Mouse (Mus musculus) neural tube, embryonic 14.5 days (tissue): ENCODE measurements around the gene Golim4. TPM values are rescaled to one million over a fixed set of nuclear protein-coding genes. Genes with fewer than 3 reads are reported as not detected.
"Not testable (repeated sequence)": the region's sequence is repeated elsewhere in the genome, so short reads cannot be mapped to it uniquely, and the experiment has no call there.

Experiments used
- ATAC-seq: fragments of 200-750 bp; cut with Nextera tagmentation; 2 replicates; pipeline ENCODE4 v1.8.0; 2017; ENCODE audit warnings: low read depth, mild to moderate bottlenecking, moderate TSS enrichment, moderate library complexity
- H3K27ac ChIP-seq: fragments of 300-500 bp; sonication (generic); 2 replicates; pipeline ENCODE4 v1.5.1; 2014; ENCODE audit warnings: low read depth, mild to moderate bottlenecking, control low read depth, low read length, moderate library complexity, mixed read lengths
- H3K27me3 ChIP-seq: fragments of 300-500 bp; sonication (generic); 2 replicates; pipeline ENCODE4 v1.6.1; 2014; ENCODE audit warnings: low read length; ENCODE audit not compliant: control insufficient read depth, insufficient read depth
- H3K36me3 ChIP-seq: fragments of 300-500 bp; sonication (generic); 2 replicates; pipeline ENCODE4 v1.6.1; 2014; ENCODE audit warnings: low read length, mixed read lengths; ENCODE audit not compliant: control insufficient read depth, insufficient read depth
- H3K4me1 ChIP-seq: fragments of 300-500 bp; sonication (generic); 2 replicates; pipeline ENCODE4 v1.6.1; 2014; ENCODE audit warnings: low read length; ENCODE audit not compliant: control insufficient read depth, insufficient read depth
- H3K4me2 ChIP-seq: fragments of 300-500 bp; sonication (generic); 2 replicates; pipeline ENCODE4 v1.6.1; 2014; ENCODE audit warnings: mild to moderate bottlenecking, low read depth, low read length, control low read depth
- H3K4me3 ChIP-seq: fragments of 300-500 bp; sonication (generic); 2 replicates; pipeline ENCODE4 v1.5.1; 2014; ENCODE audit warnings: low read depth, low read length, control low read depth, mixed read lengths
- H3K9ac ChIP-seq: fragments of 300-500 bp; sonication (generic); replicated peaks from 2 replicates; pipeline ENCODE4 v1.6.1; 2014; ENCODE audit warnings: low read depth, mild to moderate bottlenecking, control low read depth, low read length, mixed read lengths
- H3K9me3 ChIP-seq: fragments of 300-500 bp; sonication (generic); 2 replicates; pipeline ENCODE4 v1.6.1; 2016; ENCODE audit warnings: low read length; ENCODE audit not compliant: control insufficient read depth
- WGBS: fragments of 180-500 bp; shearing (Covaris S2); extraction: QIAGEN DNeasy Blood & Tissue Kit; methylation state at CpG from one replicate; pipeline ENCODE4 v1.1.7; 2014; 5-methylcytosine and 5-hydroxymethylcytosine counted together
- polyA plus RNA-seq: library from polyadenylated mRNA; unstranded; fragments of >200 nt; fragmentation: Nextera tagmentation; extraction: Ambion mirVana; gene quantifications from 2 replicates; pipeline ENCODE4 v1.2.1, GENCODE M21; 2014

The Golim4 gene
- 18.5 and 27.8 TPM in 2 replicates for polyA plus RNA-seq

- no peaks in the 10 kb centered on the region for H3K27me3 ChIP-seq
- peak within 1 kb of the TSS; percentile 82 for H3K27ac ChIP-seq
- peak; percentile 99 for ATAC-seq
- H3K4me3 ChIP-seq: peak within 1 kb of the TSS; percentile 77
- peak within 1 kb of the TSS; percentile 70 for H3K9ac ChIP-seq
- peak within 1 kb of the TSS; percentile 90 for H3K4me2 ChIP-seq
- H3K9me3 ChIP-seq: no peaks in the 10 kb centered on the region
- WGBS: under 1% methylated on average over 53 of the region's 53 CpGs
- H3K36me3 ChIP-seq: no peaks in the 10 kb centered on the region
- peaks cover 30% of the 10 kb centered on the region for H3K4me1 ChIP-seq
Observed at GRCm38 (mm10) chr3:75956551-75957302, at the start of gene Golim4. Gene Golim4 (minus strand): TSS chr3:75956949.

- no peaks in the 10 kb centered on the region for H3K27me3 ChIP-seq
- WGBS: 86% methylated on average over 5 of the region's 5 CpGs
- H3K9ac ChIP-seq: no peak overlapping the region
- no peak overlapping the region for H3K4me2 ChIP-seq
- ATAC-seq: no peak
- H3K9me3 ChIP-seq: no peaks in the 10 kb centered on the region
- H3K4me1 ChIP-seq: no peaks in the 10 kb centered on the region
- no peak overlapping the region for H3K27ac ChIP-seq
- H3K36me3 ChIP-seq: no peaks in the 10 kb centered on the region
- H3K4me3 ChIP-seq: no peak overlapping the region
Observed at GRCm38 (mm10) chr3:76005621-76006020, 48.9 kb upstream of the Golim4 start.

- no peaks in the 10 kb centered on the region for H3K27me3 ChIP-seq
- no peak overlapping the region for H3K4me2 ChIP-seq
- H3K36me3 ChIP-seq: no peaks in the 10 kb centered on the region
- H3K27ac ChIP-seq: no peak overlapping the region
- H3K9me3 ChIP-seq: no peaks in the 10 kb centered on the region
- H3K9ac ChIP-seq: no peak overlapping the region
- 50% methylated on average over 4 of the region's 4 CpGs for WGBS
- no peaks in the 10 kb centered on the region for H3K4me1 ChIP-seq
- H3K4me3 ChIP-seq: no peak overlapping the region
- ATAC-seq: peak; percentile 83; the same call in 1 of the 2 replicates
Observed at GRCm38 (mm10) chr3:76001156-76001555, 44.4 kb upstream of the Golim4 start.

- Histone ChIP-seq H3K36me3 (no peaks in the 10 kb centered on the region), H3K9ac (no peak overlapping the region), H3K4me2 (no peak overlapping the region), H3K4me3 (no peak overlapping the region), H3K27me3 (no peaks in the 10 kb centered on the region), H3K27ac (no peak overlapping the region), H3K4me1 (no peaks in the 10 kb centered on the region), H3K9me3 (no peaks in the 10 kb centered on the region)
- no peak for ATAC-seq
- WGBS: 56% methylated on average over 2 of the region's 2 CpGs
Observed at GRCm38 (mm10) chr3:76000481-76000880, 43.7 kb upstream of the Golim4 start.

GRCm38 (mm10) chr3:75981031-75981750 lies 24.4 kb upstream of the Golim4 start:
- H3K9ac ChIP-seq, ATAC-seq, H3K4me2 ChIP-seq, H3K9me3 ChIP-seq, H3K4me3 ChIP-seq, H3K27ac ChIP-seq, H3K27me3 ChIP-seq, H3K36me3 ChIP-seq, H3K4me1 ChIP-seq: not testable (repeated sequence)
- WGBS: 89% methylated on average over 2 of the region's 2 CpGs

GRCm38 (mm10) chr3:75962784-75963772 lies 6.3 kb upstream of the Golim4 start:
- not testable (repeated sequence) for H3K4me2 ChIP-seq, H3K27me3 ChIP-seq, H3K4me3 ChIP-seq, H3K9me3 ChIP-seq, ATAC-seq, H3K27ac ChIP-seq, H3K9ac ChIP-seq, H3K4me1 ChIP-seq, H3K36me3 ChIP-seq
- 91% methylated on average over 2 of the region's 2 CpGs for WGBS

- no peaks in the 10 kb centered on the region for H3K36me3 ChIP-seq
- H3K9ac ChIP-seq: peak overlapping the region; percentile 70
- ATAC-seq: peak; percentile 16
- no peaks in the 10 kb centered on the region for H3K9me3 ChIP-seq
- H3K27me3 ChIP-seq: no peaks in the 10 kb centered on the region
- 2% methylated on average over 47 of the region's 47 CpGs for whole genome bisulfite sequencing
- peak overlapping the region; percentile 90 for H3K4me2 ChIP-seq
- peaks cover 30% of the 10 kb centered on the region for H3K4me1 ChIP-seq
- peak overlapping the region; percentile 82 for H3K27ac ChIP-seq
- peak overlapping the region; percentile 77 for H3K4me3 ChIP-seq
Observed at GRCm38 (mm10) chr3:75955661-75956491, 873 bp downstream of the Golim4 start.

- H3K27me3 ChIP-seq: no peaks in the 10 kb centered on the region
- H3K9ac ChIP-seq: no peak overlapping the region
- H3K36me3 ChIP-seq: no peaks in the 10 kb centered on the region
- H3K4me2 ChIP-seq: peak overlapping the region; percentile 90
- no peak for ATAC-seq
- no peaks in the 10 kb centered on the region for H3K9me3 ChIP-seq
- 72% methylated on average over 3 of the region's 3 CpGs for WGBS
- no peak overlapping the region for H3K27ac ChIP-seq
- H3K4me1 ChIP-seq: peaks cover 30% of the 10 kb centered on the region
- H3K4me3 ChIP-seq: peak overlapping the region; percentile 77; the same call in 1 of the 2 replicates
Observed at GRCm38 (mm10) chr3:75954185-75954584, 2.6 kb downstream of the Golim4 start.
